Mouse (Mus musculus): ENCODE measurements at regions not wholly inside any gene's neighbourhood (a gene's known extent, or its start where the extent isn't known, plus 50 kb on each side); places are given as distances from the start of the nearest gene placed in this dataset.

DNA sequence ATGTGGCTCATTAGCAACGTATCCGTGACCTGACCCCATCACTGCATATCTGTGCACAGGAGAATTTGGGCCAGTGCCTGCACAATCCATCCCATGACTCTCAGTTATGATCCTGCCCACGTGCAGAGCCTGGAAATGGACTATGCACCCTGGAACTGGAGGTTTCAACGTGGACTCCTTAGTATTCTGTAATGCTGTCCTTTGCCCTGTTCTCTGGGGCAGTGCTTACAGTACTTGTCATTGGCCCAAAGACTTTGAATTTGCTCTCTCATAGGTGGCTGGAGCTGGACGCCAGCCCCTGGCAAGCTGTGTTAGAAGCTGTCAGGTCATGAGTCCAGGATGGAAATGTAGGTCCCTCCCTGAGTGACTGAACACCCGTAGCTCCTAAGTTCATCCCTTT is 269.9 kb upstream of the Mki67 start:
- H3K79me2 ChIP-seq (ENCODE audit: control insufficient read depth, insufficient read depth): no peaks in the 10 kb centered on the region
- no peaks in the 10 kb centered on the region for H3K36me3 ChIP-seq (ENCODE audit: control insufficient read depth, insufficient read depth)
- H3K27me3 ChIP-seq (ENCODE audit: control insufficient read depth, insufficient read depth, insufficient read length): no peaks in the 10 kb centered on the region
- no peak overlapping the region for H3K4me3 ChIP-seq
- H3ac ChIP-seq (ENCODE audit: control insufficient read depth, insufficient read length): no peak overlapping the region
- TF ChIP-seq POLR2AphosphoS2 (IDR thresholded peaks at IDR 0.05; ENCODE audit: insufficient read length, low read depth) (no peak), USF1 (IDR thresholded peaks at IDR 0.05; ENCODE audit: low read depth) (no peak), CEBPB (IDR thresholded peaks at IDR 0.05; ENCODE audit: insufficient read depth, poor library complexity, severe bottlenecking) (no peak), POLR2A (IDR thresholded peaks at IDR 0.05; ENCODE audit: insufficient read length, low read depth) (no peak), REST (IDR thresholded peaks at IDR 0.05; ENCODE audit: insufficient read depth, insufficient read length) (no peak), SRF (IDR thresholded peaks at IDR 0.05; ENCODE audit: control insufficient read depth, insufficient read length, low read depth) (no peak), TCF12 (IDR thresholded peaks at IDR 0.05; ENCODE audit: insufficient read depth, poor library complexity, severe bottlenecking) (no peak), TCF3 (IDR thresholded peaks at IDR 0.05; ENCODE audit: insufficient read length, low read depth) (no peak), E2F4 (IDR thresholded peaks at IDR 0.05; ENCODE audit: insufficient read depth) (no peak)
- no peak overlapping the region for H3K4me2 ChIP-seq (ENCODE audit: low read depth)

DNA sequence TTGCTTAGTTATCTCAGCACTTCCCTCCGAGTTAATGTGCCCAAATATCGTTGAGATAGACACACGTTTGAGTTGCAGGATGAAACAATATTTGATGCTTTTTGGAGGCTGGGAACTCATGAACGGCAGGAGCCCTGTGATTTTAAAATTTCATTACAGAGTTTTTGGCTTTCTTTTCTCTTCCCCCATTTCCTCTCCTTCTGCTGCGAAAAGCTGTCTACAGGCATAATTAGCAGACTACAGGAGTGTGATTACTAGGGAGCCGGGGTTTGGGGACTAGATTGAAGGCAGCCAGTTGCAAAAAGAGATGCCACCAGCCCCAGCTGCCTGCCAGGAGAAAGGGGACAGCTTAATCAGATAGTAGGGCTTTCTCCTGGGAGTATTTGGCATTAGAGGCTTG is 274.2 kb upstream of the Mki67 start:
- no peak overlapping the region for H3K4me2 ChIP-seq (ENCODE audit: low read depth)
- H3K4me3 ChIP-seq: no peak overlapping the region
- H3K36me3 ChIP-seq (ENCODE audit: control insufficient read depth, insufficient read depth): no peaks in the 10 kb centered on the region
- TF ChIP-seq E2F4 (IDR thresholded peaks at IDR 0.05; ENCODE audit: insufficient read depth) (no peak), REST (IDR thresholded peaks at IDR 0.05; ENCODE audit: insufficient read depth, insufficient read length) (no peak), USF1 (IDR thresholded peaks at IDR 0.05; ENCODE audit: low read depth) (no peak), SRF (IDR thresholded peaks at IDR 0.05; ENCODE audit: control insufficient read depth, insufficient read length, low read depth) (no peak), MYOG (IDR thresholded peaks at IDR 0.05; ENCODE audit: control insufficient read depth in 1 of 3, insufficient read depth in 1 of 3, insufficient read length in 2 of 3, low read depth in 2 of 3) (no peak)
- no peaks in the 10 kb centered on the region for H3K79me2 ChIP-seq (ENCODE audit: control insufficient read depth, insufficient read depth)
- H3ac ChIP-seq (ENCODE audit: control insufficient read depth, insufficient read length): no peak overlapping the region
- no peaks in the 10 kb centered on the region for H3K27me3 ChIP-seq (ENCODE audit: control insufficient read depth, insufficient read depth, insufficient read length)

DNA sequence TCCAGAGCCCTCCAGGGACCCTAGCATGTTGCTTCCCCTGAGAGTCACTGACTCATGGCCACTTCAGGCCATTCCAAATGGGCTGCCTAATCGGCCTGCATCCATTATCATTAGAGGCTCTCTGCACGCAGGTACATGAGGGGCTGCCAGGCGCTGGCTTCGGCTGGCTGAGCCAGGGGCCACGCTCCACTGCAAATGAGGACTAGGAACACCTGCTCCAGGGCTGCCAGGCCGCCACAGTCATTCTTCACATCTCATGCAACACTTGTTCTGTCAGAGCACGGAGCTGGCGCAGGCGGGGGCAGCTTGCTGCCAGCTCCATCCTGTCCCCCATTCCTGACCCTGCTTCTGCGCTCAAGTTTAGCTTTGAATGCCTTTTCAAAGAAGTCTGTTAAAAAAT is 280.7 kb upstream of the Mki67 start:
- Histone ChIP-seq H3ac (ENCODE audit: control insufficient read depth, insufficient read length) (no peak overlapping the region), H3K36me3 (ENCODE audit: control insufficient read depth, insufficient read depth) (no peaks in the 10 kb centered on the region), H3K4me3 (no peak overlapping the region), H3K27me3 (ENCODE audit: control insufficient read depth, insufficient read depth, insufficient read length) (no peaks in the 10 kb centered on the region), H3K79me2 (ENCODE audit: control insufficient read depth, insufficient read depth) (no peaks in the 10 kb centered on the region), H3K4me2 (ENCODE audit: low read depth) (no peak overlapping the region)
- TF ChIP-seq MYOD1 (IDR thresholded peaks at IDR 0.05; ENCODE audit: control insufficient read depth in 1 of 3, insufficient read length in 2 of 3, low read depth in 2 of 3): no peak
- no peak for TF ChIP-seq E2F4 (IDR thresholded peaks at IDR 0.05; ENCODE audit: insufficient read depth)

DNA sequence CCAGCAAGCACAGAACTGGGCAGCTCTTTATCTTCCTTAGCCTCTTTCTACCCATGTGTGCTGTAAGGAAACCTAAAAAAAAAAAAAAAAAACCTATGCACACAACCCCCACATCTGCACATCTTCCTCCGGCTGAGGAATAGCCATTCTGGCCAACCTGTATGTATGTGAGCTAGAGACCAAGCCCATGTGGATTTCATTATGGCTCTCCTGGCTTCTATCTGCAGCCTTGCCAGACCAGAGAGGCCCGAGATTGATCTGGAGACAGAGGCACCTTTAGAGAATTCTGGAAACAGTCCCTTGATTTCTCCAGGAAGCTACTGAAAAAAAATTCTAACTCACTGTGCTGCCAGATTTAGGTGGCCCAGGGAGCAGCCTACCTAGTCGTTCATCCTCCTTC is 281.5 kb upstream of the Mki67 start:
- Histone ChIP-seq H3ac (ENCODE audit: control insufficient read depth, insufficient read length) (no peak overlapping the region), H3K4me3 (no peak overlapping the region), H3K79me2 (ENCODE audit: control insufficient read depth, insufficient read depth) (no peaks in the 10 kb centered on the region), H3K36me3 (ENCODE audit: control insufficient read depth, insufficient read depth) (no peaks in the 10 kb centered on the region), H3K4me2 (ENCODE audit: low read depth) (no peak overlapping the region), H3K27me3 (ENCODE audit: control insufficient read depth, insufficient read depth, insufficient read length) (no peaks in the 10 kb centered on the region)
- no peak for TF ChIP-seq CEBPB (IDR thresholded peaks at IDR 0.05; ENCODE audit: insufficient read depth, poor library complexity, severe bottlenecking)
- no peak for TF ChIP-seq USF1 (IDR thresholded peaks at IDR 0.05; ENCODE audit: low read depth)
- TF ChIP-seq TCF3 (IDR thresholded peaks at IDR 0.05; ENCODE audit: insufficient read length, low read depth): no peak

DNA sequence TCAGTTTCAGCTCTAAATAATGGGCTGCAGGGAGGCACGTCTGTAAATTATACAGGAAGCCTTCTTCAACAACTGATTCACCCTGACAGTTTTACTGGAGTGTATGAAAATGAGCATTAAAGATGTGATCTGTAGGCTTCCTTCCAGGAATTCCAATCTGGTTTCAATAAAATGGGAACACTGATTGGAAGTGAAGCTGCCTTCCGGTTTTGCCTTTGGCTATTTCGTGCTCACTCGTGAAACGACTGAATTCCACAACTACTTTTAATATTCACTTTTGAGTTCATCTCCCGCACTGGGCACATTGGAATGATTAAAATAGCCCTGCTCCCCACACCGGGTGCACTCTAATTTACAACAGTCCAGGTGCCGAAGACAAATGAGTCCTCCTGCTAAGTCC is 286.2 kb upstream of the Mki67 start:
- Histone ChIP-seq H3ac (ENCODE audit: control insufficient read depth, insufficient read length) (no peak overlapping the region), H3K4me2 (ENCODE audit: low read depth) (no peak overlapping the region), H3K79me2 (ENCODE audit: control insufficient read depth, insufficient read depth) (no peaks in the 10 kb centered on the region), H3K27me3 (ENCODE audit: control insufficient read depth, insufficient read depth, insufficient read length) (no peaks in the 10 kb centered on the region), H3K36me3 (ENCODE audit: control insufficient read depth, insufficient read depth) (no peaks in the 10 kb centered on the region), H3K4me3 (no peak overlapping the region)
- no peak for TF ChIP-seq TCF12 (IDR thresholded peaks at IDR 0.05; ENCODE audit: insufficient read depth, poor library complexity, severe bottlenecking)
- no peak for TF ChIP-seq POLR2AphosphoS2 (IDR thresholded peaks at IDR 0.05; ENCODE audit: insufficient read length, low read depth)
- TF ChIP-seq MYOD1 (IDR thresholded peaks at IDR 0.05; ENCODE audit: control insufficient read depth in 1 of 3, insufficient read length in 2 of 3, low read depth in 2 of 3): no peak
- TF ChIP-seq E2F4 (IDR thresholded peaks at IDR 0.05; ENCODE audit: insufficient read depth): no peak
- no peak for TF ChIP-seq SRF (IDR thresholded peaks at IDR 0.05; ENCODE audit: control insufficient read depth, insufficient read length, low read depth)
- no peak for TF ChIP-seq CEBPB (IDR thresholded peaks at IDR 0.05; ENCODE audit: insufficient read depth, poor library complexity, severe bottlenecking)
- no peak for TF ChIP-seq MAX (IDR thresholded peaks at IDR 0.05; ENCODE audit: low read depth)

DNA sequence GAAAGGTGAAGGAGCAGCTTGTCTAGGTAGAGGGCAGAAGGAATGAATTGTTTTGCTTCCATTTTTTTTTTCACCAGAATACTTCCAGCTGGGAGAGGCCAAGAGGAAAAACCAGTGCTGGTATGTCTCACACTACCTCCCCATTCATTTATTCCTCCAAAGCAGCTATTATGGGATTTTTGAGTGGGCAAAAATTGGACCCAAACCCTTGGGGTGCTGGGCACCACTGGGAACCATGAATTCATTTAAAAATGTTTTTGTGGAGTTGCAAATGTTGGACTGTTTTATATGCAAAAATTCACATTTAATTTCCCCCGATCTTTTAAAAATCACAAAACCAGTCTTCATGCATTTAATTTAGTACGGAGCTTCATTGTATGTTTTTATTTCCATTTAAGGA is 287.1 kb upstream of the Mki67 start:
- Histone ChIP-seq H3ac (ENCODE audit: control insufficient read depth, insufficient read length) (no peak overlapping the region), H3K4me3 (no peak overlapping the region), H3K79me2 (ENCODE audit: control insufficient read depth, insufficient read depth) (no peaks in the 10 kb centered on the region), H3K4me2 (ENCODE audit: low read depth) (no peak overlapping the region), H3K27me3 (ENCODE audit: control insufficient read depth, insufficient read depth, insufficient read length) (no peaks in the 10 kb centered on the region), H3K36me3 (ENCODE audit: control insufficient read depth, insufficient read depth) (no peaks in the 10 kb centered on the region)
- no peak for TF ChIP-seq POLR2A (IDR thresholded peaks at IDR 0.05; ENCODE audit: insufficient read length, low read depth)
- no peak for TF ChIP-seq POLR2AphosphoS2 (IDR thresholded peaks at IDR 0.05; ENCODE audit: insufficient read length, low read depth)
- TF ChIP-seq E2F4 (IDR thresholded peaks at IDR 0.05; ENCODE audit: insufficient read depth): no peak
- TF ChIP-seq MYOG (IDR thresholded peaks at IDR 0.05; ENCODE audit: control insufficient read depth in 1 of 3, insufficient read depth in 1 of 3, insufficient read length in 2 of 3, low read depth in 2 of 3): no peak
- no peak for TF ChIP-seq SRF (IDR thresholded peaks at IDR 0.05; ENCODE audit: control insufficient read depth, insufficient read length, low read depth)

Data from myocyte (in vitro differentiated cells).